Mouse (Mus musculus) kidney, adult 2 months (tissue): ENCODE measurements around the gene Cry1.

ENCODE experiments used
- CTCF ChIP-seq: fragments of 200-500 bp; conservative IDR thresholded peaks from 2 replicates; pipeline ENCODE4 v1.5.1; 2011; ENCODE audit warnings: low read depth, mild to moderate bottlenecking, control low read depth, low read length, moderate library complexity, mixed read lengths; ENCODE audit not compliant: insufficient read depth, insufficient read length
- POLR2A ChIP-seq: fragments of 200-500 bp; IDR thresholded peaks from one replicate; pipeline ENCODE4 v1.6.1; 2011; ENCODE audit warnings: low read depth, low read length, control low read depth

DNA sequence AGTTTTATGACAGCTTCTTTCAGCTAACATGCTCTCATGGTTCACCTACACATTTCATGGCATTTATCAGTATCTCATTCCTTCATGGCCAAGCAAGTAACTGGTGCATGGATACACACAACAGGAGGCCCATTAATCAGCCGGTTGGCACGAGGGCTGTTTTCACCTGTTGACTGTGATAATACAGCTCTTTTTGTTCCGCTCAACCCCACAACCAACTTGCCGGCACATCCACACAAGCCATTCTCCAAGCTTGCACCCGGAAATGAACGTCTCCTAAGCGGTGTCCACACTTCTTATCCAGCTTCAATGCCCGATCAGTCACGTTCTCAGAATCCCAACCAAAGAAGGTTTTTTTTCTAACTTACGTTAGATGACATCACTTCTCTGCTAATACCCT lies 2.1 kb downstream of the Cry1 start:
- TF ChIP-seq CTCF (no peak), POLR2A (no peak)
